Mouse (Mus musculus) CD8-positive naive resting alpha-beta T cell, adult 57 days (primary cell): ENCODE measurements around the gene Hid1. TPM values are rescaled to one million over a fixed set of nuclear protein-coding genes. Genes with fewer than 3 reads are reported as not detected.

Experiments used
- total RNA-seq: library from RNA; stranded (reverse); gene quantifications from one replicate; pipeline ENCODE4 v1.2.4, GENCODE M21; 2023

The Hid1 gene
- 54.9 TPM for total RNA-seq

DNA sequence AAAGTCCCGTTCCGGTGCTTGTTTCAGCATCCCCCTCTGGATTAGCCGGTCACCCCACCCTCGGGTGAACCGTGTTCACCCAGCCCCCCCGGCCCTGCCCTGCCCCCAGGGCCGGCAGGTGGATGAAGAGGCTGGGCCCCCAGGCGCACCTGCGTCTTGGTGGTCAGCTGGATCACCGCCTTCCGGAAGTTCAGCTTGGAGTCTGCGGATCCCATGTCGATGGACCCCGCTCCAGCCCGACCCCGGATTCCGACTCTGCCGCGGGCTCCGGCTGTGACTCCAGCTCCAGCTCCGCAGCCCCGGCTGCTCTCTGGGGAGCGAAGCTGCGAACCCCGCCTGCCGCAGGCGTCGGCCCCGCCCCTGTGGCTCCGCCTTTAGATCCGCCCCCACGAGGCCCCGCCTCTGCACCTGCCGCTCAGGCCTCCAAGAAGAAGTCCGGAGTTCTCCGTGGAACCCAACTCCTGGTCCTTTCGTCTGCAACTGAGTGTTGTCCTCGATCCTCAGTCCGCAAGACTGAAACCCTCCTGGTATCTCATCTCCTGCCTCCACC is at the start of gene Hid1:
Gene Hid1, minus strand, starts transcription at position 362 of the 550 bp plus-strand sequence.

DNA sequence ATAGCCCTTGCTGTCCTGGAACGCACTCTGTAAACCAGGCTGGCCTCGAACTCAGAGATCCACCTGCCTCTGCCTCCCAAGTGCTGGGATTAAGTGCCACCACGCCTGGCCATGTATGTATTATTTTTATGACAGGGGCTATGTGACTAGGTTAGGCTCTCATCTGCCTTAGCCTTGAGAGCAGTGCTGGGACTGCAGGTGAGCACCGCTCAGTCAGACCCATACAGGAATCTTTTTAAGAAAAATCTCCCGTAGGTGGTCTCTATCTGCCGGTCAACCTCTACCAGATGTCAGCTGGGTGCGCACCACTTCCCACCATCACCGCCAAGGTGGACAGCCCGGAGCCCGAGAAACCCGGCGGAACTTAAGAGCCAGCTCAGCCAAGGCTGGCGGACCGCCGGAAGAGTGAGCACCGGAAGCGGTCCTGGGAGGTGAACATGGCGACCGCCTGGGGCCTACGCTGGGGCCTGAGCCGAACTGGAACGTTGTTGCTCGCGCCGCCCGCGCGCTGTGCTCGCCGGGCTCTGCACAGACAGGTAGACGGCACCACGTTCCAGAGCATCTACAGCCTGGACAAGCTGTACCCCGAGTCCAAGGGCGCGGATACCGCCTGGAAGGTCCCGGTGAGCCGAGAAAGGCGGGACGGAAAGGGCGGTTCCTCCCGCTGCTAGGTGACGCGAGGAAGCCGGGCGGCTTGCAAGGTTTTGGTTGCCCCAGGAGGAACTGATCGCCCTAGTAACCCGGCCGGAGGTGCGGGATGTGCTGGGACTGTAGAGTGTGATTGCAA is 36.0 kb upstream of the Hid1 start, which contains the start of gene Mrpl58:
Gene Mrpl58, plus strand, starts transcription at position 415 of the 787 bp plus-strand sequence.

DNA sequence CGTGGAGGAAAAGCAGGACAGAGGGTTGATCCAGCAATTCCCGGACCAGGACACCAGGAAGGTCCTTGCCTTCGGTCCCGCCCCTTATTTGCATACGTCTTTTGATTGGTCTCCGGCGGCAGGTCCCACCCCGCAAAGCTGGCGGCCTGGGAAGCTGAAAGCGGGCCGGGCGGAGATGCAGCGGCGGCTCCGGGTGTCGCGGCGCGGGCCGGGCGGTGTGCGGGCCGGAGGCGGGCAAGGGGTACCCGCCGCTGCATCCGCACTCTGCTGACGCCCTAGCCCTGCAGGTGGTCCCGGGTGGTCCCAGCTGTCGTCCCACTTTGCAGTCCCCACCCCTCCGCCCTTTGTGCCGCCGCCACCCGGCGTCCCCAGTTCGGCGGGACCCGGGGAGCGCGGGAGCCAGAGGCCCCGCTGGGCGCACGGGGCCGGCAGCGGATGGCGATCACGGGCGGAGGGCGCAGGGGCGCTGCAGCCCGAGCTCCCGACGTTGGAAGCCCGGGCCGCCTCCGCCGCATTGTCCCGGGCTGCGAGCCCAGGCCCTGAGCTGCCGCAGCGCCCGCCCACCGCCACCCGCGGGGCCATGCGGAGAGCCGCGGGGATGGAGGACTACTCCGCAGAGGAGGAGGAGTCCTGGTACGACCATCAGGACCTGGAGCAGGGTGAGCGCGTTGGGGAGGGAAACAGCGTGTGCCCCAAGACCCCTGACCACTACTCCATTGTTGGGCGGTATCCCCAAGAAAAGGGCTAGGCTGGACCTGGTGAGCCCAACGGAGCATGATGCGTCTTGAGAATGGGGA is 14.4 kb upstream of the Hid1 start, which contains the start of gene Cdr2l:
Gene Cdr2l, plus strand, starts transcription at position 174 of the 797 bp plus-strand sequence.

DNA sequence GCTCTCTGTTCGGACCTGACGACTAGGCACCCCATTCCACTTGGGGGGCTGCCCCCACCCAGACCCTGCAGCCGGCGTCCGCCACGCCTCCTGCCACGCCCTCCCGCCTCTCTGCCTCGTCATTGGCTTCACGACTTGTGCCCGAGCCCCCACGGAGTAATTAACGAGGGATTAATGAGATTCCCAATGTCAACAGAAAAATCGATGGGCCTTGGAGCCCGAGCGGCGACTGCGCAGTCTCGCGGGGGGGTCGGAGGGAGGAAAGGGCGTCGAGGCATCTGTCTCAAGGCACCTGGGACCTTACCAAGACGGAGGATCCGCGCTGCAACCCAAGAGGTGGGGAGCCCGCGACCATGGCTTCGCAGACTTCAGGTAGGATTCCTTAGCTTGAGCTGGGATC is 33.0 kb downstream of the Hid1 start, which contains the start of gene Otop3:
Gene Otop3, plus strand, starts transcription at position 201 of the 400 bp plus-strand sequence.

DNA sequence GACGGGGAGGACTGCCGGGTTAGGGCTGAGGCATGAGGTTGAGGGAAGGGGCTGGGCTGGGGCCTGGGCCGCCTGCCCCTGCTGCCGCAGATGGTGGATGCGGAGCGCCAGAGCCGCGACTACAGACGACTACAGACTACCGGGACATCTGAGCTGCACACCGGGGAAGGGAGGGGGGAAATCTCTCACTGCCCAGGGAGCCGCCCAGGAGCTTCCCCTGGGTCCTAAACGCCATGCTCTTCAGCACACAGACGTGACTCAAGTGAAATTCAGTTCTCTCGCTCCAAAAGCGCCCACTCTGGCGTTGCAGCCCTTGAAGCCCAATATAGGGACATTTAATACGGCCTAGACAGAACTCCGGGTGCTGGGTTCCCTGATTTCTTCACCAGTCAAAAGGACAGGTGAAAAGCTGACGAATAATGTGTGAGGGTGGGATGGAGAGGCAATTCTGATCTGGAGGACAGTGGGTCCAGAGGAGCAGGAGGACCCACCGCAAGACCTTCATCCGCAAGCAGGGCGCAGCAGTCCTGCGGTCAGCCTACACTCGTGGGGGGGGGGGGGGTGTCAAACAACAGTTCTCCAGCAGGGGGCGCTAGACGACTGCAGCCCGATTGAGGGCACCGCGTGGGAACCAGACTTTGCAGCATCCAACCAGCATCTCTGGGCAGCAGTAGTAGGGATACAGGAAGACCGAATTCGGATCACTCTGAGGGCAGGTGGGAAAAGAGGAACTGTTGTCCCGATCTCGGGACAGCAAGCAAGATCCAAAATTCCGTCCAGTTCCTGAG is 45.5 kb downstream of the Hid1 start, which contains the start of gene Ush1g:
Gene Ush1g, minus strand, starts transcription at position 136 of the 788 bp plus-strand sequence.

DNA sequence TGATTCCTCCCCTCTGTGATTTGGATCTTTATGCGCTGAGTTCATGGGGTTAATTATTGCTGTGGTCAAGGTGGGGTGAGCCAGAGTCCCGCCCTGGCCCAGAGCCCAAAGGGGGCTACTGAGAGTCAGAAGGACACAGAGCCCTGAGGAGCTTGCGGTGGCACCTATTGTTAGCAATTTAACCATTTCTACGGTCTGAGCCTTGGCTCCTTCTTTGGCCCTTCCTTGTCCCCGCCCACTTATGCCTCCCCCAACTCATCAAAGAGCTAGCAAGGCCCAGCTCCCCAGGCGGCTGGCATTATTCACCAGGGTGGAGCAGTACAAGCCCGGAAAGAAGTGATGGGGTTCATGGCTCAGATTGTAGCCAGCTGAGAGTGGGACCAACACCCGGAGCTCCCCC is 60.7 kb downstream of the Hid1 start, which contains the start of gene Otop2:
Gene Otop2, plus strand, starts transcription at position 301 of the 400 bp plus-strand sequence.

Other genes with a start within 250 kb of the Hid1 start
- 1.9 TPM for gene Cd300lf, start 233.8 kb downstream of the Hid1 start, total RNA-seq
- 190 TPM for gene Slc9a3r1, start 204.4 kb downstream of the Hid1 start, total RNA-seq
- gene Tmem104, start 180.3 kb downstream of the Hid1 start, total RNA-seq, result 14.4 TPM
- 6.6 TPM for gene Nat9, start 179.9 kb downstream of the Hid1 start, total RNA-seq
- not detected for gene Grin2c, start 100.5 kb downstream of the Hid1 start, total RNA-seq
- 19.3 TPM for gene Fdxr, start 90.7 kb downstream of the Hid1 start, total RNA-seq
- gene Fads6, start 70.1 kb downstream of the Hid1 start, total RNA-seq, result 0.67 TPM
- gene Otop2, start 60.6 kb downstream of the Hid1 start, total RNA-seq, result not detected
- gene Ush1g, start 45.7 kb downstream of the Hid1 start, total RNA-seq, result not detected
- gene Otop3, start 33.0 kb downstream of the Hid1 start, total RNA-seq, result not detected
- gene Cdr2l, start 14.2 kb upstream of the Hid1 start, total RNA-seq, result 3.3 TPM
- gene Mrpl58, start 36.0 kb upstream of the Hid1 start, total RNA-seq, result 129 TPM
- 249 TPM for gene Atp5h, start 52.2 kb upstream of the Hid1 start, total RNA-seq
- gene Kctd2, start 52.4 kb upstream of the Hid1 start, total RNA-seq, result 47.0 TPM
- gene Trim80, start 72.8 kb upstream of the Hid1 start, total RNA-seq, result not detected
- 23.5 TPM for gene Slc16a5, start 94.7 kb upstream of the Hid1 start, total RNA-seq
- 44.8 TPM for gene Armc7, start 107.9 kb upstream of the Hid1 start, total RNA-seq
- 116 TPM for gene Nt5c, start 124.1 kb upstream of the Hid1 start, total RNA-seq
- 225 TPM for gene Jpt1, start 146.6 kb upstream of the Hid1 start, total RNA-seq
- 234 TPM for gene Sumo2, start 168.5 kb upstream of the Hid1 start, total RNA-seq
- 67.9 TPM for gene Nup85, start 196.7 kb upstream of the Hid1 start, total RNA-seq
- 33.5 TPM for gene Mrps7, start 236.2 kb upstream of the Hid1 start, total RNA-seq
- gene Gga3, start 236.3 kb upstream of the Hid1 start, total RNA-seq, result 135 TPM
- 65.7 TPM for gene Mif4gd, start 245.2 kb upstream of the Hid1 start, total RNA-seq